Mouse (Mus musculus) brain, adult 2 months (tissue): Measurements from ENCODE around the gene Prl3d3.
"Not testable (repeated sequence)": the region's sequence is repeated elsewhere in the genome, so short reads cannot be mapped to it uniquely, and the experiment has no call there.

Experiments used
- DNase-seq: peaks from one replicate; pipeline ENCODE4 v3.0.0; 2011; ENCODE audit warnings: low read depth, low spot score

Prl3d3 gene

DNA sequence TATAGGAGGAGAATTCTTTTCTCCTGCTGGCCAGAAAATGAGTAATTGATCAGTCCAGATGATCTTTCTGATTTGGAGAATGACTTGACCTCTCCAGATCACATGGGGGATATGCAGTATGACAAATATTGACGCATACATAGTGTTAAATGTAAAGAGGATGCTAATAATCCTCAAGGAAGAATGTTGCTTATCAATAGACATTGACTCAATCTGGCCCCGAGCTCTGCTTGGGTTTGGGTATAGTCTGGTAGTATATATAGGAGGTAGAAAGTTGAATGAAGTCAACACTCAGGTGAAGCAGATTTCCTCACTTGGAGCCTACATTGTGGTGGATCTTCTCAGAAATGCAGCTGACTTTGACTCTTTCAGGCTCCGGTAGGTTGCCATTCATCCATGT lies at the start of gene Prl3d3:
Gene Prl3d3, plus strand, starts transcription at position 301 of the 400 bp plus-strand sequence.
- DNase-seq, result not testable (repeated sequence)

DNA sequence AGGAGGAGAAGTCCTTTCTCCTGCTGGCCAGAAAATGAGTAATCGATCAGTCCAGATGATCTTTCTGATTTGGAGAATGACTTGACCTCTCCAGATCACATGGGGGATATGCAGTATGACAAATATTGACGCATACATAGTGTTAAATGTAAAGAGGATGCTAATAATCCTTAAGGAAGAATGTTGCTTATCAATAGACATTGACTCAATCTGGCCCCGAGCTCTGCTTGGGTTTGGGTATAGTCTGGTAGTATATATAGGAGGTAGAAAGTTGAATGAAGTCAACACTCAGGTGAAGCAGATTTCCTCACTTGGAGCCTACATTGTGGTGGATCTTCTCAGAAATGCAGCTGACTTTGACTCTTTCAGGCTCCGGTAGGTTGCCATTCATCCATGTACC lies 35.2 kb upstream of the Prl3d3 start, which contains the start of gene Prl3d2:
Gene Prl3d2, plus strand, starts transcription at position 301 of the 400 bp plus-strand sequence.
- DNase-seq, result not testable (repeated sequence)

DNA sequence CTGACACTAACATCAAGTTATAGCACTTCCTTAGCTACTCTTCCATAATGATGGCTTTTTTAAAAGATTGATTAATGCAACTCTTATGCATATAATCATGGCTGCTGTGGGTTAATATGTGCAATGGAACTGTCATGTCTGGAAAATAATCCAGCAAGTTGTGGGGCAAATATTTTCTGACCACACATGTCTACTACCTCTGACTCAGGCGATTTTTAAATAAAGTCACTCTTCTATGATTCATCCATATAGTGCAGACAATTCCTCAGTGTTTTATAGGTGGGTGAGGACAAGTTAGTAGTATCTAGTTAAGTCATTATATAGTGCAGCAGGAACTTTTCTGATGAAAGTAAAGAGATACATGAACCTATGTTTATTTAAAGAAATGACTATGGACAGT lies 8.3 kb upstream of the Prl3d3 start:
- DNase-seq, result no peak

DNA sequence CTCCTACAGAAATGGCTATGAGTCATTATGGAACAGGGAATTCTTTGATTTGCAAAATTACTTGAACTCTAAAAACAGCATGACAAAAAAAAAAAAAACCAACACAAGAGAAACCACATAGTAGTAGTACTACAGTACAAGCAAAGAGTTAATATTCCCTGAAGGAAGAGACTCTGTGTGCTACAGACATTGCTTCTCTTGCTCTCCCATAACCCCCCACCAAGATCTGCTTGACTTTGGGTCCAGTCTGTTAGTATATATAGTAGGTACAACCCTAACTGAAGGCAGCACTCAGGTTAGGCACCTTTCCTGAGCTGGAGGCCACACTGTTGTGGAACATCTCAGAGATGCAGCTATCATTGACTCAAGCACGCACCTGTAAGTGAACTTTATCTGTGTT lies 39.8 kb downstream of the Prl3d3 start, which contains the start of gene Prl3c1:
Gene Prl3c1, plus strand, starts transcription at position 301 of the 400 bp plus-strand sequence.
- no peak for DNase-seq
